Mouse (Mus musculus): Measurements from ENCODE around the gene Rnd3. TPM values are rescaled to one million over a fixed set of nuclear protein-coding genes. Genes with fewer than 3 reads are reported as not detected.

Rnd3 gene
- 168 and 177 TPM in 2 replicates for polyA plus RNA-seq (2015; fragmentation: Nextera tagmentation; extraction: Ambion mirVana)

DNA sequence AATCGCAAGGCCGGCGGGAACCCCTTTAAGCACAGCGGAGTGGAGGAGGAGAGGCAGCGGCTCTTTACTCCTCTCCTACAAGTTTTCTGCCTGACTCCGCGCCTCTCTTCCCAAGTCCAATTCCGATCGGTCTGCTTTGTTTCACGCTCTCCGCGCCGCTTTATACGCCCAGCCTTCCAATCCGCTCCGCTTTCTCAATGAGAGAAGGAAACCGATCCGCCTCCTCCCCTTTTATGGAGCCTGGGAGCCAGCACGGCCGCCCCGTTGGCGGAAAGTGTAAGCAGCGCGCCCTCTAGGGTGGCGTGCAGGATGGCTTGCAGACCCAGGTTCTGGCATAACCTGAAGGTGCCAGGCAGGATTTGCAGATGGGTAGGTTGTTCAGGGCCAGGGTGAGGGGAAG lies at the start of gene Rnd3:
Gene Rnd3, minus strand, starts transcription at position 137 of the 400 bp plus-strand sequence.
- Histone ChIP-seq H3K9me3 (no peaks in the 10 kb centered on the region), H3K36me3 (no peaks in the 10 kb centered on the region), H3K9ac (peak within 1 kb of the TSS; percentile 99), H3K4me1 (peaks cover 20% of the 10 kb centered on the region), H3K4me2 (replicated peaks) (peak within 1 kb of the TSS; percentile 71), H3K27me3 (peaks cover 4% of the 10 kb centered on the region; the same call in 1 of the 2 replicates), H3K4me3 (peak within 1 kb of the TSS; percentile 98), H3K27ac (peak within 1 kb of the TSS; percentile 94)
- ATAC-seq (ENCODE audit: low FRiP score, low read depth), result peak; percentile 89
- under 1% methylated on average over 25 of the region's 25 CpGs for WGBS

DNA sequence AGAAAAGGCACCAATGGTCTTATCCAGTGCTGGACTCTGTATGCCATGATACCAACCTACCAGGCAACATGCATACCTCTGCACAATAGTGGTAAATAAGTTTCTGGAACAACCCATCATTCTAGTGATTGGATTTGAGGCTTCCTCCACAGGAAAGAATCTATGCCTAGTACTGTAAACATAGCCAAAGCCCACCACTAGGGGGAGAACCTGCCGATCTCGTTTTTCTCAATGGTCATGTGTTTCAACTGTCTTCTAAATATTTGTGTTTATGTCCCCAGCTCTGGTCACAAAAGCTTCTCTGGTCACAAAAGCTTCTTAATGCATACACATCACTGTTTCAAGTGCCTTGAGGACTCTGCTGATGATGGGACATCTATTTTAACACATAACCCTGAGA lies 43.4 kb upstream of the Rnd3 start:
- Histone ChIP-seq H3K27ac (no peak overlapping the region), H3K4me1 (no peaks in the 10 kb centered on the region), H3K4me3 (no peak overlapping the region), H3K9me3 (no peaks in the 10 kb centered on the region), H3K27me3 (no peaks in the 10 kb centered on the region), H3K4me2 (replicated peaks) (no peak overlapping the region), H3K9ac (no peak overlapping the region), H3K36me3 (no peaks in the 10 kb centered on the region)
- WGBS, result 64% methylated on average over 2 of the region's 2 CpGs
- ATAC-seq (ENCODE audit: low FRiP score, low read depth), result no peak

DNA sequence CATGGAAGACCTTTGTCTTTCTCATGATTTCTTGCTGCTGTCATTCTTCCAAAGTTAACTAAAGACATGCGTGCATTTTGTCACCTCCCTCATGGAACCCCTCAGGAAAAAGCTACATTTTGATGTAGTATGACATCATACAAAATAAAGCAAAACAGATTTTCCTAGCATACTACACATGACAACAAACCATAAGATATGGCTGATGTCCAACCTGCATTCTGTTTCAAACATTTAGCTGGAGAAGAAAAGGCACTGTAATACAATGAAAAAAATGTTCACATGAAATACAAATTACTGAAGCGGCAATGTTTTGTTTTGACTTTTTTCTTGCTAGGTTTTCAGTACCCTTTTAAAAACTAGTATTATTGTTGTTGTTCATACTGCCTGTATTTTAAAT lies 36.9 kb upstream of the Rnd3 start:
- 84% methylated on average over 2 of the region's 2 CpGs for whole genome bisulfite sequencing
- no peaks in the 10 kb centered on the region for H3K9me3 ChIP-seq
- H3K4me2 ChIP-seq (replicated peaks), result no peak overlapping the region

DNA sequence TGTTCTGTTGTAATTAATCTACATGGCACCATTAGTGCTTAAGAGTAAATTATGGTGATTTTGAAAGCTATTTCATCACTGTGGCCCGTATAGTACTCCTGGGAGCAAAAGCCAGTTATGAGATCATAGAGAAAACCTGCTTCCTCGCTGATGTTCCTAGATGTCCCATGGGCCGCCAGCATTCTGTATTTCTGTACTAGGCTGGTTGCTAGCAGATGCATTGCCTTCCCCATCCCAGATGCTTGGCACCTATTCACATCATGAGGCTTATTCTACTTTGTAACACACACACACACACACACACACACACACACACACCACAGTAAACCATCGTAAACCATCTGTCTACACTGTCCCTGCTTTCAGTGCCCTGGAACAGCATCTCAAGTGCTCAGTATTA lies 34.1 kb upstream of the Rnd3 start:
- Histone ChIP-seq H3K4me3 (no peak overlapping the region), H3K27me3 (no peaks in the 10 kb centered on the region), H3K4me2 (replicated peaks) (no peak overlapping the region)

More for the DNA sequence above, 36.9 kb upstream of the Rnd3 start:
- no peak overlapping the region for H3K27ac ChIP-seq
- no peaks in the 10 kb centered on the region for H3K27me3 ChIP-seq
- H3K4me3 ChIP-seq, result no peak overlapping the region
- H3K9ac ChIP-seq, result no peak overlapping the region
- no peak for ATAC-seq (ENCODE audit: low FRiP score, low read depth)
- no peaks in the 10 kb centered on the region for H3K36me3 ChIP-seq
- H3K4me1 ChIP-seq, result no peaks in the 10 kb centered on the region

DNA sequence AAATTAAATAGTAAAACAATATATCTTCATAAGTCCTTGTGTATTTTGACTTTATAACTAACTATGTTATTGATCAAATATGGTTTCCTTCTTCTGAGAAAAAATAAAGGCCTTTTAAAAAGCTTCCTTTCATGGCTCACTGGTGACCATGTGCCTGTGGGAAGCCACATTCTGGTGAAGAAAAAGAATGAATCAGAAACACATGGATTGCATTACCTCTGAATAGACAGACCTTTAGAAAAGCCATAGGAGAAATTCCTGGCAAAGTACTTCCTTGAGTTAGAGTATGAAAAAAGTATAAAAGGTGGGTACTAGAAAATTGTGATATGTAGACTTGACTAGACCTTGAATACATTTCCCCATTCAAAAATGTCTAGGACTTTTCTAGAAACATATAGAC lies 32.5 kb upstream of the Rnd3 start:
- H3K9me3 ChIP-seq, result no peaks in the 10 kb centered on the region
- H3K9ac ChIP-seq, result no peak overlapping the region
- no peak for ATAC-seq (ENCODE audit: low FRiP score, low read depth)
- no peak overlapping the region for H3K4me3 ChIP-seq
- no peak overlapping the region for H3K27ac ChIP-seq
- no peak overlapping the region for H3K4me2 ChIP-seq (replicated peaks)
- 0 out of 2 replicates have a peak, but pooled peaks cover 5% of the 10 kb centered on the region for H3K4me1 ChIP-seq
- H3K27me3 ChIP-seq, result no peaks in the 10 kb centered on the region
- H3K36me3 ChIP-seq, result no peaks in the 10 kb centered on the region

More for the DNA sequence above, 34.1 kb upstream of the Rnd3 start:
- H3K9ac ChIP-seq, result no peak overlapping the region
- no peaks in the 10 kb centered on the region for H3K9me3 ChIP-seq
- H3K4me1 ChIP-seq, result 0 out of 2 replicates have a peak, but pooled peaks cover 5% of the 10 kb centered on the region
- H3K27ac ChIP-seq, result no peak overlapping the region
- 86% methylated on average over 4 of the region's 4 CpGs for WGBS
- no peak for ATAC-seq (ENCODE audit: low FRiP score, low read depth)
- H3K36me3 ChIP-seq, result no peaks in the 10 kb centered on the region

DNA sequence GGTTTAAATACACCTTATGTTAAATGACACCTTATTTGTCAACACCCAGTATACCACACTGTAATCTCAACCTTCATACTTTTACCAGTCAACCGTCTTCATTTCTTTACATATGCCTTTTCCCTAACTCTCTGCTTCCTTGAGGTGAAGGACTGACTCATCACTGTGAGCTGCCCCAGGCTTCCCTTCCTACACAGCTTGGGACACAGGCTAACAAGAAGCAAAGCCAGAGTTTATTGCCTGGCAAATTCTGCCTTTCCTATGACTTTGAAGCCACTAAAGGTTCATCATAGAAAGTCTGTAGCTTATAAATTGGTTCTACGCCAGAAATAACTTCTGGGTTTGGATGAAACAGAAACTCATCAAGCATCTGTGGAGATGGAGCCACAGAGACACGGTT lies 30.2 kb upstream of the Rnd3 start:
- Histone ChIP-seq H3K4me2 (replicated peaks) (no peak overlapping the region), H3K27me3 (no peaks in the 10 kb centered on the region), H3K9ac (no peak overlapping the region), H3K36me3 (no peaks in the 10 kb centered on the region), H3K27ac (no peak overlapping the region), H3K9me3 (no peaks in the 10 kb centered on the region), H3K4me3 (no peak overlapping the region), H3K4me1 (0 out of 2 replicates have a peak, but pooled peaks cover 5% of the 10 kb centered on the region)
- WGBS, result 73% methylated on average over 3 of the region's 3 CpGs
- ATAC-seq (ENCODE audit: low FRiP score, low read depth), result no peak

DNA sequence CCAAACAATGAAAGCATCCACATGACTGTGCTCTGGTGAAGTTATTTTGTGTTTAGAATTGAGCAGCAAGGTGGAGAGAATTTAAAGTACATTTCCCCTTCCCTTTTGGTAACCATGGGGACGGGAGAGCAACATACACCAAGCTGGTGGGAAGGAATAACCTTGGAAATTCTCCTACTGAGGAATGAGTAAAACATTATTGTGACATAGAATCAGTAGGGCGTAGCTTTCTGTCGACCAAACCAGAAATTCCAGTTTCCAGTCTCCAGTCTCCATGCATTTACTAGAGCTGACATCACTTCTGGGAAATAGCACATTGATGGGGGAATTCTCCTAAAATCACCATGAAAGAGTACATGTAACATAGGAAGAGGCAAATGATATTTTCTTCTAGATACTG lies 28.7 kb upstream of the Rnd3 start:
- no peaks in the 10 kb centered on the region for H3K36me3 ChIP-seq
- WGBS, result 73% methylated on average over 3 of the region's 3 CpGs
- no peak overlapping the region for H3K9ac ChIP-seq
- no peak overlapping the region for H3K4me3 ChIP-seq
- H3K4me1 ChIP-seq, result 0 out of 2 replicates have a peak, but pooled peaks cover 5% of the 10 kb centered on the region
- H3K27ac ChIP-seq, result no peak overlapping the region
- H3K27me3 ChIP-seq, result no peaks in the 10 kb centered on the region
- no peak for ATAC-seq (ENCODE audit: low FRiP score, low read depth)
- no peak overlapping the region for H3K4me2 ChIP-seq (replicated peaks)
- H3K9me3 ChIP-seq, result no peaks in the 10 kb centered on the region

DNA sequence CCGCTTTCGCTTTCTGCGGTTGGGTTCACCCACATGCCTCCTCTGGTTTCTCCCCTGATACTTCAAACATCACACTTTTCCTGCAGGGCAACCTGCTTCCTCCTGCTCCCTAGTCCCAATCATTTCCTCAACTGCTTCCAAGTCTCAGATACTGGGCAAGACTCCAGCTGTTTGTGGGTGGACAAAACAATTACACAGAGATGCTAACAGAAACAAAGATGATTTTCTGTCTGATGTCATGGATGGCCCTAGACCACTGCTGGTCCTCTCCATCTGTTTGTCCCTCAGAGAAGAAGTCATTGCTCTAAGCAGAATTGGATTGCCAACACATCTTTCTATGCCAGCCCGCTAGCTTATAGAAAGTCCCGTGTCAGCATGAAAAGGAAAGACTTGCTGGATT lies 26.4 kb upstream of the Rnd3 start:
- Histone ChIP-seq H3K36me3 (no peaks in the 10 kb centered on the region), H3K9me3 (no peaks in the 10 kb centered on the region)
- WGBS, result 89% methylated on average over 5 of the region's 5 CpGs

DNA sequence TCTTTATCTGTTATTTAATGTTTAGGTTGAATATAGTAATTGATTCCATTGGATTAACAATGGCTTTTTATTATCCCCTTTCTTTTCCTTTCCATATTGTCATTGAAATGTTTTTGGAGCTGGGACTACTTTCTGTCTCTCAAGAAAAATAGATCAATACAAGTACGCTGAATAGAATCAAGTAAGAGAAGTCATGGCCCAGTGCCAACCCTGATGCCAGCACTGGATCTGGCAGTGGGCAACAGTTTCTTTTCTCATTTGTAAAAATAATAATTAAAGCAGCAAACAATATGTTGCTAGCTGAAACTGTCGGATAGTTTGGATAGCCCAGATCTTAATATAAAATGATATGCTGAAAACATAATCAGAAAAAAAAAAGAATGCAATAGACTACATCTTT lies 12.2 kb upstream of the Rnd3 start:
- Histone ChIP-seq H3K9ac (no peak overlapping the region), H3K4me2 (replicated peaks) (no peak overlapping the region), H3K4me3 (no peak overlapping the region), H3K9me3 (no peaks in the 10 kb centered on the region), H3K4me1 (no peaks in the 10 kb centered on the region), H3K27ac (no peak overlapping the region), H3K27me3 (no peaks in the 10 kb centered on the region), H3K36me3 (no peaks in the 10 kb centered on the region)
- no peak for ATAC-seq (ENCODE audit: low FRiP score, low read depth)
- 88% methylated on average over 2 of the region's 2 CpGs for WGBS

More for the DNA sequence above, 26.4 kb upstream of the Rnd3 start:
- Histone ChIP-seq H3K4me1 (0 out of 2 replicates have a peak, but pooled peaks cover 5% of the 10 kb centered on the region), H3K9ac (no peak overlapping the region), H3K4me3 (no peak overlapping the region), H3K27ac (no peak overlapping the region), H3K4me2 (replicated peaks) (no peak overlapping the region), H3K27me3 (no peaks in the 10 kb centered on the region)
- ATAC-seq (ENCODE audit: low FRiP score, low read depth), result no peak

DNA sequence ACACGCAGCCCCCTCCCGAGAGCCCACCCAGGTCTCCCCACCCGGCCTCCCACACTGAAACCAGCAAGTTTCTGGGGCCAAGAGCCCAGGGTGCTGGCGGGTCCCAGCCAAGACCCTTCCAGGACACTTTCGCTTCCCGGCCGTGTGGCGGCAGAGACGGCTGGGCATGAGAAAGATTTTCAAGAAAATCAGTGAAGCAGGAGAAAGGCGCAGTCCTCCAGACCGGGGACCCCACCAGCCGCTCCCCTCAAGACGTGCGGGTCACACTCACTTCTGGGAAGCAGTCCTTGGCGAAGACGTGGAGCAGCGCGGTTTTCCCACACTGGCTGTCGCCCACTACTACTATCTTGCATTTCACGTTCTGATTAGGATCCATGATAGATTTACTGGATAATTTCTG lies 457 bp downstream of the Rnd3 start:
- WGBS, result 1% methylated on average over 20 of the region's 20 CpGs
- H3K4me3 ChIP-seq, result peak overlapping the region; percentile 98
- peaks cover 2% of the 10 kb centered on the region; the same call in 1 of the 2 replicates for H3K36me3 ChIP-seq
- no peaks in the 10 kb centered on the region for H3K9me3 ChIP-seq
- H3K9ac ChIP-seq, result peak overlapping the region; percentile 99
- peaks cover 4% of the 10 kb centered on the region; the same call in 1 of the 2 replicates for H3K27me3 ChIP-seq
- H3K4me1 ChIP-seq, result peaks cover 25% of the 10 kb centered on the region
- peak overlapping the region; percentile 71 for H3K4me2 ChIP-seq (replicated peaks)
- no peak for ATAC-seq (ENCODE audit: low FRiP score, low read depth)
- H3K27ac ChIP-seq, result peak overlapping the region; percentile 94

DNA sequence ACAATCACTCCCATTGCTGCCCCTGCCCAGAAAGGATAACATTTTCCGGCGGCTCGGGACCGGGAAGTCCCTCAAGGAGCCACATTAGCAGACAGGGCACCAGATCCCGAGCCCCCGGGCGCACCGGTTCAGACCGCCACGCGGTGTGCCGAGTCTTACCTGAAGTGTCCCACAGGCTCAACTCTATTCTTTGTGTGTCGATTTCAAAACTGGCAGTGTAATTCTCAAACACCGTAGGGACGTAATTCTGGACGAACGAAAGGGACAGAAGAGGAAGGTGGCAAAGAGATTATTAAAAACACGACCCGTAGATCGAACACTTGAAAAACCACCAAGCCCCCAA lies 875 bp downstream of the Rnd3 start:
- ATAC-seq (ENCODE audit: low FRiP score, low read depth), result no peak; the same call in 1 of the 2 replicates
- H3K4me2 ChIP-seq (replicated peaks), result peak overlapping the region; percentile 71

DNA sequence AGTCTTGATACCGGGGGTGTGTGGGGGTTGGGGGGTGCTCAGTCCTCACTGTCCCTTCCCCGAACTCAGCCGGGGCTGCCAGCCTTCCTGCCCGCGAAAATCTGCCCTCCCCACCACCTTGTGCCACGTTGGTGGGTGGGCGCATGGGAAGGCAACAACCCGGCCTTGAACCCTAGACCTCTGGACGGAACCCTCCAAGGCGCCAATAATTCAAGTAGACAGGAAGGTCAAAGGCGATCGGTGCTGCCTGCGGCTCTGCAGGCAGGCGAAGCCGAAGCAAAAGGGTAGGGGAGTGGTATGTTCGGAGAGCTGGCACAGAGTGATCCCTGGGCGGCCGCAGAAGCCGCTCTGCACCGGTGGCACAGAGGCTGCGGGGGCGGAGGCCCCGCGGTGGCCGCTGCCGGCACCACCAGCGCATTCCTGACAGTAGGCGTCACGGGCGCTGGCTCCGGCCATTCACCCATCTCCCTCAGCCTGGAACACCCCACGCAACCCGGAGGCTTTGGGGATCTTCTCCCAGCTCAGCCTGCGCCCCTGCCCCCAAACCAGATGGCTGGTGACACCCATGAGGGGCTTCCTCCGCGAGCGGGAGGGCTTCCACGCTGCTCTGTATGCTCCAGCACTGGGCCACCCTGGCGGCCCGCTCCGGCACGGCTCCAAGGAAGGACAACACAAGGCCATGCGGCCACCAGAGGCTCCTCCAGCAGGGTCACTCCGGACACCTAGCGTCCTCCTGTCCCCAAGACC lies 1.4 kb downstream of the Rnd3 start:
- under 1% methylated on average over 45 of the region's 45 CpGs for WGBS
- ATAC-seq (ENCODE audit: low FRiP score, low read depth), result peak; percentile 35

More for the DNA sequence above, 875 bp downstream of the Rnd3 start:
- 0% methylated on average over 20 of the region's 20 CpGs for whole genome bisulfite sequencing
- H3K27me3 ChIP-seq, result peaks cover 4% of the 10 kb centered on the region; the same call in 1 of the 2 replicates
- H3K27ac ChIP-seq, result peak overlapping the region; percentile 94
- H3K9me3 ChIP-seq, result no peaks in the 10 kb centered on the region
- peak overlapping the region; percentile 99 for H3K9ac ChIP-seq
- peaks cover 30% of the 10 kb centered on the region for H3K4me1 ChIP-seq
- H3K4me3 ChIP-seq, result peak overlapping the region; percentile 98
- peaks cover 6% of the 10 kb centered on the region for H3K36me3 ChIP-seq

More for the DNA sequence above, 1.4 kb downstream of the Rnd3 start:
- Histone ChIP-seq H3K9me3 (no peaks in the 10 kb centered on the region), H3K4me2 (replicated peaks) (peak overlapping the region; percentile 71), H3K27ac (peak overlapping the region; percentile 94), H3K4me3 (peak overlapping the region; percentile 98), H3K27me3 (peaks cover 4% of the 10 kb centered on the region; the same call in 1 of the 2 replicates), H3K4me1 (peaks cover 35% of the 10 kb centered on the region), H3K9ac (peak overlapping the region; percentile 99), H3K36me3 (peaks cover 8% of the 10 kb centered on the region)

Data from limb, embryonic 13.5 days (tissue).